Mouse (Mus musculus) ES-E14 (cell line): ENCODE results near the gene Fkbp7.

Experiments used
- CHD2 ChIP-seq: IDR thresholded peaks from 2 replicates; pipeline ENCODE4 v1.6.1; 2014; ENCODE audit warnings: mild to moderate bottlenecking, low read depth, low read length, inconsistent platforms
- MAFK ChIP-seq: IDR thresholded peaks from 2 replicates; pipeline ENCODE4 v1.6.1; 2014; ENCODE audit warnings: mild to moderate bottlenecking, low read depth, low read length, inconsistent platforms; ENCODE audit not compliant: insufficient read depth

DNA sequence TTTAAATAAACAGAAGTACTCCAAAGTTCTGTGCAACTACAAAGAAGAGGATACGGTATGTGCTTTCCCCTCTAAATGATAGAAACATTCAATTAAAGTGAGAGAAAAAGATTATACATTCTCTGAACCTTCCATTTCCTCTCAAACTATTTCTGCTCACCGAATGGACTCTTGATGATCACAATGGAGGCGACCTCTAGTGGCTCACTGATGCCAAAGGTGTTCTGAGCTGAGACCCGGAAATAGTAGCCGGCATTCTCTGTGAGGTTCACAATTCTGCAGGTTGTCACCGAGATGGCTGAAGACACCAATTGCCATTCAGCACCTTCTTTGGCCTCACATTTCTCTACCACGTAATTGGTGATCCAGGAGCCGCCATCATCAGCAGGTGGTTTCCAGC is 42.1 kb upstream of the Fkbp7 start:
- no peak for TF ChIP-seq MAFK
- TF ChIP-seq CHD2: no peak
